Comparison of ENCODE assay signal across 8 mouse cellular contexts in the genomic region with DNA sequence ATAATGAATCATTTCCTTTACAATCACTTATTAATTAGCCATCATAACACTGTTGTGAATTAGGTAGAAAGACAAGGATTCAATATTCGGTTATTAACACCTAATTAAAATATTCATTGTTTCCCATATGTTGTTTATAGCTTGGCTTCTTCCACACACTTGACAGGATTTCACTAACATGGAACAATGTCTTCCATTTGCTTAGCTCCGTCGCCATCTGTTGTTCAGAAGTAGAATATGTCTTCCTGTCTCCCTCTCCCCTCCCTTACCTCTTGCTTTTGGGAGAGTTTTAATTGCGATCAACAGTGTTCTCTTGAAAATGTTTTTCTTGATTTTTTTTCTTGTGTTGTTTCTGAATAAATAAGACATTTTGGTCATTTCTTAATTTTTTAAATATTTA. TPM values are rescaled to one million over a fixed set of nuclear protein-coding genes. Genes with fewer than 3 reads are reported as not detected.
DNase-seq lines count a peak whose midpoint lies in the region; ATAC-seq lines count a peak whose summit lies in the region.

No protein-coding gene starts in this region.

- H3K4me3 ChIP-seq in limb, embryonic 13.5 days: no peak overlapping the region
- H3K4me3 ChIP-seq in limb, embryonic 10.5 days: no peak overlapping the region

- no peak overlapping the region for H3K9ac ChIP-seq in limb, embryonic 13.5 days

- ATAC-seq in limb, embryonic 13.5 days (ENCODE audit: low FRiP score, low read depth): 0 out of 2 replicates have a peak, but pooled peaks have one; percentile 41
- ATAC-seq in common myeloid progenitor, adult 5-6 weeks (replicated peaks; ENCODE audit: low read depth, poor library complexity, severe bottlenecking): peak; percentile 60; the same call in 1 of the 2 replicates

- no peak overlapping the region for H3K27ac ChIP-seq in limb, embryonic 13.5 days
- H3K27ac ChIP-seq in limb, embryonic 10.5 days: no peak overlapping the region

- H3K27me3 ChIP-seq in limb, embryonic 13.5 days: 0 out of 2 replicates have a peak, but pooled peaks cover 4% of the 10 kb centered on the region
- H3K27me3 ChIP-seq in limb, embryonic 10.5 days (ENCODE audit: low read depth, poor library complexity, severe bottlenecking): no peaks in the 10 kb centered on the region

- no peak overlapping the region for H3K4me2 ChIP-seq in limb, embryonic 13.5 days (replicated peaks)

- peak; percentile 72 for DNase-seq in embryo, embryonic 10 days (ENCODE audit: low spot score)
- DNase-seq in embryo, embryonic 9.5 days (ENCODE audit: extremely low spot score): no peak
- no peak for DNase-seq in limb, embryonic 10.5 days (ENCODE audit: low spot score)
- DNase-seq in layer of hippocampus, adult 9-11 months: peak; percentile 42
- DNase-seq in retina, postnatal 7 days (ENCODE audit: low read depth, low spot score): peak; percentile 19
- no peak for DNase-seq in adrenal gland, postnatal 4 days (ENCODE audit: low spot score in 2 of 2)

- H3K36me3 ChIP-seq in limb, embryonic 13.5 days: no peaks in the 10 kb centered on the region
- H3K36me3 ChIP-seq in limb, embryonic 10.5 days: no peaks in the 10 kb centered on the region

- WGBS in limb, embryonic 13.5 days: 17% methylated on average over 4 of the region's 4 CpGs
- WGBS in limb, embryonic 10.5 days: 37% methylated on average over 4 of the region's 4 CpGs

- peaks cover 28% of the 10 kb centered on the region for H3K4me1 ChIP-seq in limb, embryonic 13.5 days
- H3K4me1 ChIP-seq in limb, embryonic 10.5 days: peaks cover 4% of the 10 kb centered on the region

- H3K9me3 ChIP-seq in limb, embryonic 13.5 days: no peaks in the 10 kb centered on the region
- H3K9me3 ChIP-seq in limb, embryonic 10.5 days (replicated peaks): no peaks in the 10 kb centered on the region

RNA-seq across cellular contexts. Expression of gene Ccdc93, which starts 30.6 kb away (rescaled TPM):
- polyA plus RNA-seq in limb, embryonic 13.5 days (2015; fragmentation: Nextera tagmentation; extraction: Ambion mirVana): 12.6 and 16.3 TPM in 2 replicates
- 11.4 and 12.1 TPM in 2 replicates for polyA plus RNA-seq in limb, embryonic 10.5 days (2016; fragmentation: Nextera tagmentation; extraction: Ambion mirVana)
- 17.2 and 18.7 TPM in 2 replicates for total RNA-seq in common myeloid progenitor, adult 5-6 weeks (2017)
- 10 to 100 TPM; 22.9 to 24.5 TPM for total RNA-seq in adrenal gland, postnatal 4 days (2021)

Comparison
In these comparisons a context has a peak if more than half of its experiments do, and no peak if none do; other contexts are left out.
1. DNase-seq: peak in embryo, embryonic 10 days (single experiment), layer of hippocampus, adult 9-11 months (single experiment) and retina, postnatal 7 days (single experiment); none in embryo, embryonic 9.5 days (single experiment), limb, embryonic 10.5 days (single experiment) and adrenal gland, postnatal 4 days (0 of 2).